Mouse (Mus musculus) E14TG2a.4 (cell line): ENCODE measurements at regions not wholly inside any gene's neighbourhood (a gene's known extent, or its start where the extent isn't known, plus 50 kb on each side); places are given as distances from the start of the nearest gene placed in this dataset.

ENCODE experiments used
- CTCF ChIP-seq: conservative IDR thresholded peaks from 2 replicates; pipeline ENCODE4 v1.5.1; 2014; ENCODE audit warnings: low read length
- POU5F1 ChIP-seq: IDR thresholded peaks from 2 replicates; pipeline ENCODE4 v1.6.1; 2014; ENCODE audit warnings: low read length, borderline replicate concordance

GRCm38 (mm10) chr11:111671865-111672264 is 605.9 kb downstream of the Kcnj2 start:
- no peak for TF ChIP-seq CTCF
- TF ChIP-seq POU5F1 = no peak
